Mouse (Mus musculus) cerebellum, postnatal 36 days (tissue): ENCODE data around the gene Glod5.

Experiments
- DNase-seq, 2 experiments: peaks; one replicate each; pipeline ENCODE4 v3.0.0; 2021 to 2022; ENCODE audit warnings: mixed read lengths in 2 of 2

The Glod5 gene

GRCm38 (mm10) chrX:7967596-7968201 lies 50.6 kb downstream of the Glod5 start:
- DNase-seq, result no peak

- no peak for DNase-seq
Measured at GRCm38 (mm10) chrX:7966161-7966560, 52.1 kb downstream of the Glod5 start.

- no peak for DNase-seq
Measured at GRCm38 (mm10) chrX:7963829-7964626, 54.3 kb downstream of the Glod5 start.

GRCm38 (mm10) chrX:7958868-7959267 lies 59.4 kb downstream of the Glod5 start:
- DNase-seq, result no peak
